Mouse (Mus musculus) neural tube, embryonic 11.5 days (tissue): Measurements from ENCODE around the gene Ppp1r12c. TPM values are rescaled to one million over a fixed set of nuclear protein-coding genes. Genes with fewer than 3 reads are reported as not detected.
"Not testable (repeated sequence)": the region's sequence is repeated elsewhere in the genome, so short reads cannot be mapped to it uniquely, and the experiment has no call there.

Experiments used
- ATAC-seq: fragments of 200-750 bp; cut with Nextera tagmentation; 2 replicates; pipeline ENCODE4 v1.8.0; 2017; ENCODE audit warnings: moderate number of reproducible peaks, mild to moderate bottlenecking, moderate TSS enrichment, moderate library complexity; ENCODE audit not compliant: insufficient read depth, low FRiP score, low TSS enrichment
- DNase-seq: peaks from one replicate; pipeline ENCODE4 v3.0.0-alpha.2; 2015; ENCODE audit warnings: low spot score
- H3K27ac ChIP-seq: fragments of 300-500 bp; sonication (generic); 2 replicates; pipeline ENCODE4 v1.5.1; 2014; ENCODE audit warnings: low read depth, mild to moderate bottlenecking, low read length
- H3K27me3 ChIP-seq: fragments of 300-500 bp; sonication (generic); 2 replicates; pipeline ENCODE4 v1.6.1; 2014; ENCODE audit warnings: mild to moderate bottlenecking, low read length, mixed read lengths; ENCODE audit not compliant: control insufficient read depth, insufficient read depth
- H3K36me3 ChIP-seq: fragments of 300-500 bp; sonication (generic); 2 replicates; pipeline ENCODE4 v1.6.1; 2014; ENCODE audit warnings: mild to moderate bottlenecking, low read length, moderate library complexity, mixed read lengths; ENCODE audit not compliant: control insufficient read depth, insufficient read depth
- H3K4me1 ChIP-seq: fragments of 300-500 bp; sonication (generic); 2 replicates; pipeline ENCODE4 v1.6.1; 2014; ENCODE audit warnings: low read length, mixed read lengths; ENCODE audit not compliant: control insufficient read depth, insufficient read depth
- H3K4me2 ChIP-seq: fragments of 300-500 bp; sonication (generic); 2 replicates; pipeline ENCODE4 v1.6.1; 2014; ENCODE audit warnings: low read depth, mild to moderate bottlenecking, moderate library complexity
- H3K4me3 ChIP-seq: fragments of 300-500 bp; sonication (generic); 2 replicates; pipeline ENCODE4 v1.5.1; 2014; ENCODE audit warnings: low read depth, low read length
- H3K9ac ChIP-seq: fragments of 300-500 bp; sonication (generic); 2 replicates; pipeline ENCODE4 v1.6.1; 2014; ENCODE audit warnings: mild to moderate bottlenecking, low read length
- H3K9me3 ChIP-seq: fragments of 300-500 bp; sonication (generic); 2 replicates; pipeline ENCODE4 v1.6.1; 2016; ENCODE audit warnings: low read length; ENCODE audit not compliant: control insufficient read depth
- WGBS: fragments of 180-500 bp; shearing (Covaris S2); extraction: QIAGEN DNeasy Blood & Tissue Kit; methylation state at CpG from one replicate; pipeline ENCODE4 v1.1.7; 2014; 5-methylcytosine and 5-hydroxymethylcytosine counted together
- polyA plus RNA-seq: library from polyadenylated mRNA; unstranded; fragments of >200 nt; fragmentation: Nextera tagmentation; extraction: Ambion mirVana; gene quantifications from 2 replicates; pipeline ENCODE4 v1.2.1, GENCODE M21; 2014

The Ppp1r12c gene
- polyA plus RNA-seq, 1 experiment from 2014 or later = 41.1 TPM

DNA sequence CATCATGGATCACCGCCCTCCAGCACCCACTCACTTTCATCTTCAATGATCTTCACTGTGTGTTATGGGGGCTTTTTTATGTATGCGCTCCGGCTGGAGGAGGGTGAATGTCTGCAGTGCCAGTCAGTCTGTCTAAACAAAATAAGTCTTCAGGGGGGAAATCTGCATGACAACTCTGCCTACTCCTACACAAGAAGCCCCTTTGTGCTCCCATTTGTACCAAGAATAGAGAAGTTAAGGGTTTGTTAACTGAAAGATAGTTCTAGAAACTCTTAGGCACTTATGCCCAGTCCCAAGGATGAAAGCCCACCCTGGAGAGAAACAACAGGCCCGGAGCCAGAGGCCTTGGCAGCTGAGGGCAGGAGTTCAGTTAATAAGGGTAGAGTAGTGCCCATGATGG is 34.9 kb upstream of the Ppp1r12c start:
- H3K9me3 ChIP-seq = no peaks in the 10 kb centered on the region
- H3K9ac ChIP-seq = no peak overlapping the region
- DNase-seq = no peak
- H3K4me3 ChIP-seq = no peak overlapping the region
- 91% methylated on average over 4 of the region's 4 CpGs for WGBS
- no peak overlapping the region for H3K27ac ChIP-seq
- H3K4me2 ChIP-seq = no peak overlapping the region
- no peaks in the 10 kb centered on the region for H3K4me1 ChIP-seq
- no peaks in the 10 kb centered on the region for H3K27me3 ChIP-seq
- ATAC-seq = no peak
- no peaks in the 10 kb centered on the region for H3K36me3 ChIP-seq

- H3K4me1 ChIP-seq = no peaks in the 10 kb centered on the region
- H3K4me3 ChIP-seq = peak within 1 kb of the TSS; percentile 32
- H3K27me3 ChIP-seq = 0 out of 2 replicates have a peak, but pooled peaks cover 3% of the 10 kb centered on the region
- H3K27ac ChIP-seq = no peak within 1 kb of the TSS
- DNase-seq (peak; percentile 83), ATAC-seq (peak; percentile 94)
- peak within 1 kb of the TSS; percentile 62 for H3K4me2 ChIP-seq
- H3K9ac ChIP-seq = peak within 1 kb of the TSS; percentile 14
- H3K9me3 ChIP-seq = no peaks in the 10 kb centered on the region
- no peaks in the 10 kb centered on the region for H3K36me3 ChIP-seq
- WGBS = 6% methylated on average over 28 of the region's 28 CpGs
These were observed 30.7 kb upstream of the Ppp1r12c start, which contains the start of gene Dnaaf3 for GRCm38 (mm10) chr7:4532005-4532729. TSS of gene Dnaaf3 (minus strand) at chr7:4532453.

- not testable (repeated sequence) for H3K4me1 ChIP-seq, H3K4me3 ChIP-seq, DNase-seq, H3K9me3 ChIP-seq, H3K4me2 ChIP-seq, ATAC-seq, H3K27me3 ChIP-seq, H3K36me3 ChIP-seq, H3K9ac ChIP-seq, H3K27ac ChIP-seq
- WGBS = 48% methylated on average over 7 of the region's 8 CpGs
These were observed 28.7 kb upstream of the Ppp1r12c start for GRCm38 (mm10) chr7:4530166-4530565.

GRCm38 (mm10) chr7:4527302-4527689 is 25.8 kb upstream of the Ppp1r12c start:
- H3K4me3 ChIP-seq = no peak overlapping the region
- no peaks in the 10 kb centered on the region for H3K36me3 ChIP-seq
- H3K4me1 ChIP-seq = no peaks in the 10 kb centered on the region
- DNase-seq = peak; percentile 8
- ATAC-seq = no peak
- 45% methylated on average over 18 of the region's 18 CpGs for WGBS
- 0 out of 2 replicates have a peak, but pooled peaks cover 3% of the 10 kb centered on the region for H3K27me3 ChIP-seq
- no peak overlapping the region for H3K27ac ChIP-seq
- no peaks in the 10 kb centered on the region for H3K9me3 ChIP-seq
- H3K4me2 ChIP-seq = peak overlapping the region; percentile 32
- peak overlapping the region; percentile 46; the same call in 1 of the 2 replicates for H3K9ac ChIP-seq

GRCm38 (mm10) chr7:4526341-4527301 is 25.1 kb upstream of the Ppp1r12c start:
- Histone ChIP-seq H3K9me3 (no peaks in the 10 kb centered on the region), H3K36me3 (no peaks in the 10 kb centered on the region), H3K4me3 (peak overlapping the region; percentile 20; the same call in 1 of the 2 replicates), H3K4me2 (peak overlapping the region; percentile 32), H3K27me3 (0 out of 2 replicates have a peak, but pooled peaks cover 3% of the 10 kb centered on the region), H3K4me1 (no peaks in the 10 kb centered on the region), H3K27ac (no peak overlapping the region), H3K9ac (peak overlapping the region; percentile 46)
- ATAC-seq = peak; percentile 90
- 23% methylated on average over 40 of the region's 40 CpGs for WGBS
- DNase-seq = peak; percentile 92

GRCm38 (mm10) chr7:4524212-4524922 is 22.9 kb upstream of the Ppp1r12c start, which contains the start of gene Tnni3:
TSS of gene Tnni3 (minus strand) at chr7:4524229.
- not testable (repeated sequence) for H3K4me1 ChIP-seq, H3K27ac ChIP-seq, H3K4me2 ChIP-seq, H3K9ac ChIP-seq, H3K9me3 ChIP-seq, H3K36me3 ChIP-seq, H3K27me3 ChIP-seq, H3K4me3 ChIP-seq
- ATAC-seq (0 out of 2 replicates have a peak, but pooled peaks have one; percentile 17), DNase-seq (peak; percentile 76)
- WGBS = 69% methylated on average over 15 of the region's 15 CpGs

- Histone ChIP-seq H3K4me3 (no peak overlapping the region), H3K4me2 (no peak overlapping the region), H3K4me1 (no peaks in the 10 kb centered on the region), H3K36me3 (no peaks in the 10 kb centered on the region), H3K9ac (no peak overlapping the region), H3K27ac (no peak overlapping the region), H3K9me3 (no peaks in the 10 kb centered on the region), H3K27me3 (0 out of 2 replicates have a peak, but pooled peaks cover 3% of the 10 kb centered on the region)
- peak; percentile 6 for DNase-seq
- 89% methylated on average over 33 of the region's 33 CpGs for WGBS
- no peak for ATAC-seq
These were observed 22.0 kb upstream of the Ppp1r12c start for GRCm38 (mm10) chr7:4523205-4524130.
